Mouse (Mus musculus) adipocyte (in vitro differentiated cells): ENCODE data around the gene Acbd6.

Experiments
- DNase-seq: peaks from one replicate; pipeline ENCODE4 v3.0.0-alpha.2; 2016; ENCODE audit warnings: low spot score

Acbd6 gene

GRCm38 (mm10) chr1:155650121-155650846, 92.4 kb downstream of the Acbd6 start:
- no peak for DNase-seq

- DNase-seq: no peak
Measured at GRCm38 (mm10) chr1:155654961-155655360, 97.0 kb downstream of the Acbd6 start.

GRCm38 (mm10) chr1:155656321-155656720, 98.4 kb downstream of the Acbd6 start:
- DNase-seq: no peak

- no peak for DNase-seq
Measured at GRCm38 (mm10) chr1:155663994-155664393, 106.1 kb downstream of the Acbd6 start.

GRCm38 (mm10) chr1:155675570-155675969, 117.7 kb downstream of the Acbd6 start:
- no peak for DNase-seq

GRCm38 (mm10) chr1:155681116-155681799, 123.3 kb downstream of the Acbd6 start:
- no peak for DNase-seq

GRCm38 (mm10) chr1:155686816-155687215, 128.9 kb downstream of the Acbd6 start:
- no peak for DNase-seq

GRCm38 (mm10) chr1:155689141-155689540, 131.2 kb downstream of the Acbd6 start:
- DNase-seq: no peak

- DNase-seq: no peak
Measured at GRCm38 (mm10) chr1:155689558-155689957, 131.6 kb downstream of the Acbd6 start.

- no peak for DNase-seq
Measured at GRCm38 (mm10) chr1:155692230-155692629, 134.3 kb downstream of the Acbd6 start.

GRCm38 (mm10) chr1:155693026-155693425, 135.1 kb downstream of the Acbd6 start:
- DNase-seq: no peak

GRCm38 (mm10) chr1:155693443-155693842, 135.5 kb downstream of the Acbd6 start:
- DNase-seq: no peak

- DNase-seq: no peak
Measured at GRCm38 (mm10) chr1:155698373-155699159, 140.6 kb downstream of the Acbd6 start.

GRCm38 (mm10) chr1:155700886-155701285, 143.0 kb downstream of the Acbd6 start:
- peak; percentile 77 for DNase-seq

GRCm38 (mm10) chr1:155703191-155703680, 145.3 kb downstream of the Acbd6 start:
- DNase-seq: no peak

GRCm38 (mm10) chr1:155704182-155704581, 146.3 kb downstream of the Acbd6 start:
- DNase-seq: no peak

- DNase-seq: peak; percentile 82
Measured at GRCm38 (mm10) chr1:155713306-155713705, 155.4 kb downstream of the Acbd6 start.

GRCm38 (mm10) chr1:155715366-155715765, 157.4 kb downstream of the Acbd6 start:
- DNase-seq: no peak

GRCm38 (mm10) chr1:155717301-155717700, 159.4 kb downstream of the Acbd6 start:
- no peak for DNase-seq

- DNase-seq: no peak
Measured at GRCm38 (mm10) chr1:155718851-155719250, 160.9 kb downstream of the Acbd6 start.

GRCm38 (mm10) chr1:155720006-155720405, 162.1 kb downstream of the Acbd6 start:
- no peak for DNase-seq

GRCm38 (mm10) chr1:155721443-155721842, 163.5 kb downstream of the Acbd6 start:
- DNase-seq: peak; percentile 68

- DNase-seq: peak; percentile 59
Measured at GRCm38 (mm10) chr1:155722185-155722584, 164.3 kb downstream of the Acbd6 start.
